Mouse (Mus musculus) kidney, adult 10 weeks (tissue): ENCODE data around the gene BC049715. TPM values are rescaled to one million over a fixed set of nuclear protein-coding genes. Genes with fewer than 3 reads are reported as not detected.

ENCODE experiments used
- polyA plus RNA-seq: library from polyadenylated mRNA; stranded (reverse); fragments of 350-450 nt; fragmentation: Illumina TruSeq; extraction: RNeasy Lipid Tissue Mini Kit (QIAGEN cat#74804); gene quantifications from one replicate; pipeline ENCODE4 v1.2.3, GENCODE M21; 2014; ENCODE audit warnings: low read depth, low replicate concordance

BC049715 gene
- polyA plus RNA-seq, result 1.3 TPM

GRCm38 (mm10) chr6:136827516-136827880, at the start of gene BC049715:
BC049715 (plus strand) TSS chr6:136827626.

GRCm38 (mm10) chr6:136781377-136781986, 45.9 kb upstream of the BC049715 start, which contains the start of gene Gucy2c:
Gucy2c (minus strand) TSS chr6:136781765.

GRCm38 (mm10) chr6:136803739-136804633, 23.4 kb upstream of the BC049715 start, which contains the start of gene Hist4h4:
Hist4h4 (minus strand) TSS chr6:136804415.

GRCm38 (mm10) chr6:136808014-136808417, 19.4 kb upstream of the BC049715 start, which contains the start of gene H2afj:
H2afj (plus strand) TSS chr6:136808244.

GRCm38 (mm10) chr6:136827881-136828561, 595 bp downstream of the BC049715 start, which contains the start of gene Wbp11:
Wbp11 (minus strand) TSS chr6:136828233.

GRCm38 (mm10) chr6:136835352-136835751, 7.9 kb downstream of the BC049715 start, which contains the start of gene Smco3:
Smco3 (minus strand) TSS chr6:136835452.

GRCm38 (mm10) chr6:136857186-136857872, 29.9 kb downstream of the BC049715 start, which contains the start of gene Art4:
Art4 (minus strand) TSS chr6:136857733.

GRCm38 (mm10) chr6:136875670-136876069, 48.2 kb downstream of the BC049715 start, which contains the start of gene Mgp:
Mgp (minus strand) TSS chr6:136875823.

Other genes starting within 250 kb of the BC049715 start
- gene Plbd1, start 165.7 kb upstream of the BC049715 start, polyA plus RNA-seq, result 16.1 TPM
- gene Gucy2c, start 45.9 kb upstream of the BC049715 start, polyA plus RNA-seq, result not detected
- 0.20 TPM for gene Hist4h4, start 23.2 kb upstream of the BC049715 start, polyA plus RNA-seq
- 12.7 TPM for gene H2afj, start 19.4 kb upstream of the BC049715 start, polyA plus RNA-seq
- 61.6 TPM for gene Wbp11, start 607 bp downstream of the BC049715 start, polyA plus RNA-seq
- 7.0 TPM for gene Smco3, start 7.8 kb downstream of the BC049715 start, polyA plus RNA-seq
- gene Art4, start 30.1 kb downstream of the BC049715 start, polyA plus RNA-seq, result 4.6 TPM
- gene Mgp, start 48.2 kb downstream of the BC049715 start, polyA plus RNA-seq, result 112 TPM
- gene Erp27, start 94.6 kb downstream of the BC049715 start, polyA plus RNA-seq, result not detected
- not detected for gene Pde6h, start 96.2 kb downstream of the BC049715 start, polyA plus RNA-seq
- gene Arhgdib, start 114.3 kb downstream of the BC049715 start, polyA plus RNA-seq, result 15.6 TPM